Mouse (Mus musculus) testis, adult 2 months (tissue): ENCODE data around the gene Doc2a. TPM values are rescaled to one million over a fixed set of nuclear protein-coding genes. Genes with fewer than 3 reads are reported as not detected.

Experiments used
- H3K27ac ChIP-seq: fragments of 200-500 bp; 2 replicates; pipeline ENCODE4 v1.5.1; 2012; ENCODE audit warnings: low read depth, low read length; ENCODE audit not compliant: control insufficient read depth, insufficient read depth
- H3K27me3 ChIP-seq: fragments of 200-500 bp; 2 replicates; pipeline ENCODE4 v1.6.1; 2012; ENCODE audit warnings: mild to moderate bottlenecking, low read length, moderate library complexity; ENCODE audit not compliant: control insufficient read depth, insufficient read depth
- H3K36me3 ChIP-seq: fragments of 200-500 bp; 2 replicates; pipeline ENCODE4 v1.6.1; 2012; ENCODE audit warnings: mild to moderate bottlenecking, low read length; ENCODE audit not compliant: control insufficient read depth, insufficient read depth
- H3K4me1 ChIP-seq: fragments of 200-500 bp; 2 replicates; pipeline ENCODE4 v1.6.1; 2012; ENCODE audit warnings: low read length; ENCODE audit not compliant: control insufficient read depth, insufficient read depth
- H3K4me3 ChIP-seq: fragments of 200-500 bp; 2 replicates; pipeline ENCODE4 v1.5.1; 2012; ENCODE audit warnings: low read depth, mild to moderate bottlenecking, low read length, moderate library complexity, mixed read lengths; ENCODE audit not compliant: control insufficient read depth
- CTCF ChIP-seq: fragments of 200-500 bp; IDR thresholded peaks from 2 replicates; pipeline ENCODE4 v1.5.1; 2012; ENCODE audit warnings: low read depth, mild to moderate bottlenecking, inconsistent platforms, low read length, moderate library complexity; ENCODE audit not compliant: control insufficient read depth, insufficient read depth, insufficient replicate concordance
- POLR2A ChIP-seq: fragments of 200-500 bp; IDR thresholded peaks from 2 replicates; pipeline ENCODE4 v1.6.1; 2012; ENCODE audit warnings: low read depth, mild to moderate bottlenecking, inconsistent platforms, low read length, moderate library complexity; ENCODE audit not compliant: control insufficient read depth
- polyA plus RNA-seq: library from polyadenylated mRNA; depleted of rRNA; stranded (reverse); fragments of >200 nt; gene quantifications from 2 replicates; pipeline ENCODE4 v1.2.3, GENCODE M21; 2012; rRNA removed

Gene Doc2a
- polyA plus RNA-seq = 1.9 and 2.2 TPM in 2 replicates

GRCm38 (mm10) chr7:126847116-126847420 is at the start of gene Doc2a:
Doc2a (plus strand) TSS chr7:126847416.
- Histone ChIP-seq H3K36me3 (no peaks in the 10 kb centered on the region), H3K27me3 (no peaks in the 10 kb centered on the region), H3K4me3 (peak within 1 kb of the TSS; percentile 46), H3K27ac (no peak within 1 kb of the TSS), H3K4me1 (peaks cover 21% of the 10 kb centered on the region)
- TF ChIP-seq CTCF = no peak
- no peak for TF ChIP-seq POLR2A

DNA sequence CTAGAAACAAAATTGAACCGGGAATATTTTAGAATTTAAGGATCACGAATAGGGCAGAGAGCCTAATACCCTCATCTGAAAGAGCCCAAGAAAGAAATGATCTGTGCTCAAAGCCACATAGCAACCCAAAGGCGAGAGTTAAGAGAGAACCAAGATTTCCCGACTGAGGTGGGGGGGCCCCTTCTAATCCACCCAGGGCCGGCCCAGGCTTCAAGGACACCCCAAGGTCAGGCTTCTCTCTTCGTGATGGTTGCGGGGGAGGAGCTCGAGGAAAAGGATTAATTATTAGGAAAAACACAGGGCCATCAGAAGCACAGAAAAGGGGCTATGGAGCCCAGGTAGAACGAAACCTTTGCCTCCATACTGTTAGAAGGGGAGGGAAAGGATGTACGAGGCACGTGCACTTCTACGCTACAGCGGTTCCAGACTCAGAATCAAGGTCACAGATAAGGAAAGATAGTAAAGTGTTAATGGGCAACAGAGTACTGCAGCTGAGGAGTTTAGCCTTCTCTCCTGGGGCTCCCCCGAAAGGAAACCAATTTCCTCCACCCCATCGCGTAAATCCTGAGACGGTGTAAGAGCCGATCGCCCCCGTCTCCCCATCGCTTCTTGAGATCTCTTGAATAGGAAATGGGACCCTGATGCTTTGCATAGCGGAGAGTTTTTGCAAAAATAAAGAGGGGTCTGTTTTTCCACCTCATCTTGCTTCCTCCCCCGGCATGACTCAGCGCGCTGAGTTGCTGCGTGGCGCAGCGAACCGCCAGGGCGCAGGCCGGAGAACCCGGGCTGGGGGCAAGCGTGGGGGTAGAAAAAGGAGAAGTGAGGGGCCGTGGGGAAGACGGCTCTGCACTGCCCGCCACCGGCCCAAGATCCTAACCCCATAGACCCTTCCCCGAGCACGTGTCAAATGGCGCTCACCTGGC is 48.8 kb upstream of the Doc2a start:
- Histone ChIP-seq H3K4me3 (peak overlapping the region; percentile 94), H3K27me3 (no peaks in the 10 kb centered on the region), H3K4me1 (peaks cover 17% of the 10 kb centered on the region), H3K27ac (peak overlapping the region; percentile 79), H3K36me3 (no peaks in the 10 kb centered on the region)
- TF ChIP-seq POLR2A (peak; percentile 26; the same call in 1 of the 2 replicates), CTCF (no peak)

- H3K27me3 ChIP-seq = no peaks in the 10 kb centered on the region
- peak overlapping the region; percentile 95 for H3K27ac ChIP-seq
- peak overlapping the region; percentile 94 for H3K4me3 ChIP-seq
- no peaks in the 10 kb centered on the region for H3K36me3 ChIP-seq
- TF ChIP-seq POLR2A = peak; percentile 97
- no peak for TF ChIP-seq CTCF
- H3K4me1 ChIP-seq = peaks cover 17% of the 10 kb centered on the region
These were observed 48.2 kb upstream of the Doc2a start for GRCm38 (mm10) chr7:126799050-126799467.

DNA sequence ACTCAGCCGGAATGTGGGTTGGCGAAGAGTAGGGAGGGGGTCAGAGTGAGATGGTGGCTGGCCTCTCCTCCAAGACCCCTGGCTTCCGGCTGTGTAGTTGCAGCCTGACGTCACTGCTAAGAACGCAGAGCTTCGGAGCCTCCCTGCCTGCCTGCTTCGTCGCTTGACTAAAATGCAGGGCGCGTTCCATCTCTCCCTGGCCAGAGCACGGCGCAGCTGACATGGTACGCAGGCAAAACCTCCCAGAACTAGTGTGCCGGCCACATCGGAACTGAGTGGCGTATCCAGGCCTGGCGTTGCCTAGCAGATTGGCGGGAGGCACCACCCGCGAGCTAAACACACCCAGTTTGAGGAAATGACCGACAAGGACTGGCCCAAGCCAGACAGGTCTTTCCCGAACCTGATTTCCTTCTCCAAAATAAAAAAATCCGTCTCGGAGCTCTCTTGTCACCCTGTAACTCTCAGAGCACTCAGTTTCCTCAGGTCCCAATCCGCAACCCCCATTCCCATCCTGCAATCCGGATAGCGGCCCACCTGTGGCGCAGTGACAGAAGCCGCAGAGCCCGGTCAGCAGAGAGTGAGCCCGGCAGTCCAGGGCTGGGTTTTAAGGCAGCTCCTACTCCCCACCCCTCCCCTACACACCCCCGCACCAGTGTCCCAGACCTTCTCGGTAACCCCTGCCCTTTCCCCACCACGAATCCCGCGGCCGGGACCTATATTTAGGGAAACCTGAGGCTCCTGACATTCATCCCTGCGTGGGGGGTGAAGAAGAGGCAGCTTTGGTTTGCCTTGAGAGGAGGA is 47.5 kb upstream of the Doc2a start:
- peak overlapping the region; percentile 95 for H3K27ac ChIP-seq
- H3K4me3 ChIP-seq = peak overlapping the region; percentile 94

GRCm38 (mm10) chr7:126800269-126801056 is 46.8 kb upstream of the Doc2a start:
- Histone ChIP-seq H3K27me3 (no peaks in the 10 kb centered on the region), H3K4me1 (peaks cover 17% of the 10 kb centered on the region), H3K4me3 (peak overlapping the region; percentile 94), H3K27ac (peak overlapping the region; percentile 95; the same call in 1 of the 2 replicates), H3K36me3 (no peaks in the 10 kb centered on the region)
- TF ChIP-seq POLR2A = no peak
- no peak for TF ChIP-seq CTCF

More for the DNA sequence above, 47.5 kb upstream of the Doc2a start:
- peak; percentile 20; the same call in 1 of the 2 replicates for TF ChIP-seq CTCF
- peak; percentile 68; the same call in 1 of the 2 replicates for TF ChIP-seq POLR2A
- Histone ChIP-seq H3K27me3 (no peaks in the 10 kb centered on the region), H3K36me3 (no peaks in the 10 kb centered on the region), H3K4me1 (peaks cover 17% of the 10 kb centered on the region)

DNA sequence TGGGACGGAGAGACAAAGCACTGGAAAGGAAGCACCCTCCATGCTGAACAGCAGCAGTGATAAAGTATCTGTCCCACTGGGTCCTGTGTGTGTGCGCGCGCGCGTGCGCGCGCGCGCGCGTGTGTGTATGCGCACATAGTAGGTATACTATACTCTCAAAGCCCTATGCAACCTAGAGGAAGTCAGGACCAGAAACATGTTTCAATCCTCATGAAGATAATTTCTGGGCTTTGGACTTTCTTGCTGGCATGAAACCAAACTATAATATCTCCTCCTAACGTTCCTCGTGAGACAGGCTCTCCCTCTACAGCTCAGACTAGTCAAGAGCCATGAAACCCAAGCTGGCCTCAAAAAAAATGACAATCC is 46.2 kb upstream of the Doc2a start:
- Histone ChIP-seq H3K27me3 (no peaks in the 10 kb centered on the region), H3K36me3 (no peaks in the 10 kb centered on the region), H3K4me3 (peak overlapping the region; percentile 94), H3K4me1 (peaks cover 17% of the 10 kb centered on the region), H3K27ac (no peak overlapping the region)
- TF ChIP-seq CTCF (no peak), POLR2A (no peak)
